ENCODE assay signal across 26 mouse cellular contexts in the genomic region with DNA sequence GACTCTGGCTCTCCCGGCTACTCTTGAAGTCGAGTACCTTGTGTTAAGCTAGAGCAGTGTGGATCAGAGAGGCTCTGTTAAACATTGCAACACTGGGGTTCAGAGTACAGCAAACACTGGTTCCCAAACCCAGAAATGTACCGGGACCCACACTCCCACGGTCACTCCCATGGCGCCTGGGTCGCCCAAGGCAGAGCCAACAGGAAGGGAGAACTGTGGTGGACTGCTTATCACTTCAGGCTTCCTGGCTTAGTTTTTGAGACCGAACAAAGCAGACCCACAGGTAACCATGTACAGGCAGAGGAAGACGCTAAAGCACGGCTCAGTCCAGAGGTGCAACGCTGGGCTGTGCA.
DNase-seq lines count a peak whose midpoint lies in the region; ATAC-seq lines count a peak whose summit lies in the region.
"Had no signal": no experiment of that assay in that cellular context is flagged by ENCODE, and none has a peak within 500 bp of the region (broad histone marks: within the 10 kb centered on the region; RNA-seq: fewer than 3 reads in every experiment).

No protein-coding gene starts in this region.

- WGBS in liver, embryonic 12.5 days (ENCODE audit: insufficient replicate concordance): 50% methylated on average over 10 of the region's 10 CpGs
- 60% methylated on average over 10 of the region's 10 CpGs for whole genome bisulfite sequencing in lung, embryonic 15.5 days

- no peaks in the 10 kb centered on the region for H3K9me3 ChIP-seq in liver, embryonic 12.5 days (replicated peaks)
- H3K9me3 ChIP-seq in lung, embryonic 15.5 days: no peaks in the 10 kb centered on the region
- H3K9me3 ChIP-seq: embryonic facial prominence, embryonic 12.5 days; hindbrain, embryonic 15.5 days; intestine, embryonic 15.5 days; kidney, embryonic 15.5 days; limb, embryonic 13.5 days; megakaryocyte, embryonic 14.5 days; neural tube, embryonic 12.5 days had no signal

- H3K27ac ChIP-seq in liver, embryonic 12.5 days: no peak overlapping the region
- H3K27ac ChIP-seq in lung, embryonic 15.5 days: peak overlapping the region; percentile 69
- H3K27ac ChIP-seq: embryonic facial prominence, embryonic 12.5 days; hindbrain, embryonic 15.5 days; intestine, embryonic 15.5 days; kidney, embryonic 15.5 days; limb, embryonic 13.5 days; neural tube, embryonic 12.5 days had no signal

- no peaks in the 10 kb centered on the region for H3K27me3 ChIP-seq in liver, embryonic 12.5 days (replicated peaks)
- no peaks in the 10 kb centered on the region for H3K27me3 ChIP-seq in lung, embryonic 15.5 days
- H3K27me3 ChIP-seq: embryonic facial prominence, embryonic 12.5 days; hindbrain, embryonic 15.5 days; intestine, embryonic 15.5 days; kidney, embryonic 15.5 days; megakaryocyte, embryonic 14.5 days; neural tube, embryonic 12.5 days had no signal

- H3K9ac ChIP-seq in liver, embryonic 12.5 days: no peak overlapping the region
- no peak overlapping the region for H3K9ac ChIP-seq in lung, embryonic 15.5 days
- H3K9ac ChIP-seq: embryonic facial prominence, embryonic 12.5 days; forebrain, postnatal 0 days; hindbrain, embryonic 15.5 days; intestine, embryonic 15.5 days; kidney, embryonic 15.5 days; limb, embryonic 13.5 days; neural tube, embryonic 12.5 days had no signal

- no peak overlapping the region for H3K4me2 ChIP-seq in liver, embryonic 12.5 days
- no peak overlapping the region for H3K4me2 ChIP-seq in lung, embryonic 15.5 days
- H3K4me2 ChIP-seq: embryonic facial prominence, embryonic 12.5 days; hindbrain, embryonic 15.5 days; intestine, embryonic 15.5 days; kidney, embryonic 15.5 days; limb, embryonic 13.5 days; neural tube, embryonic 12.5 days had no signal

- no peaks in the 10 kb centered on the region for H3K36me3 ChIP-seq in liver, embryonic 12.5 days
- no peaks in the 10 kb centered on the region for H3K36me3 ChIP-seq in lung, embryonic 15.5 days
- H3K36me3 ChIP-seq: embryonic facial prominence, embryonic 12.5 days; hindbrain, embryonic 15.5 days; intestine, embryonic 15.5 days; kidney, embryonic 15.5 days; limb, embryonic 13.5 days; neural tube, embryonic 12.5 days had no signal

- no peak overlapping the region for H3K4me3 ChIP-seq in liver, embryonic 12.5 days
- H3K4me3 ChIP-seq in lung, embryonic 15.5 days: no peak overlapping the region
- H3K4me3 ChIP-seq: embryonic facial prominence, embryonic 12.5 days; hindbrain, embryonic 15.5 days; intestine, embryonic 15.5 days; kidney, embryonic 15.5 days; limb, embryonic 13.5 days; megakaryocyte, embryonic 14.5 days; neural tube, embryonic 12.5 days had no signal

- peak; percentile 76 for ATAC-seq in liver, embryonic 12.5 days
- peak; percentile 13; the same call in 1 of the 2 replicates for ATAC-seq in lung, embryonic 15.5 days (ENCODE audit: borderline replicate concordance, extremely low read depth, low FRiP score, low TSS enrichment)
- ATAC-seq: forebrain, postnatal 0 days; intestine, embryonic 15.5 days; Patski had no signal

- no peaks in the 10 kb centered on the region for H3K4me1 ChIP-seq in liver, embryonic 12.5 days
- H3K4me1 ChIP-seq in lung, embryonic 15.5 days: peaks cover 12% of the 10 kb centered on the region; the same call in 1 of the 2 replicates
- H3K4me1 ChIP-seq: embryonic facial prominence, embryonic 12.5 days; hindbrain, embryonic 15.5 days; intestine, embryonic 15.5 days; kidney, embryonic 15.5 days; neural tube, embryonic 12.5 days had no signal

- peak; percentile 29 to 37 for DNase-seq in lung, adult 18-20 months
- no peak for DNase-seq in lung, postnatal 10 days
- peak; percentile 16 to 34 for DNase-seq in lung, postnatal 4 days
- no peak for DNase-seq in MN1 (ENCODE audit: low spot score)
- DNase-seq in spleen, postnatal 10 days (ENCODE audit: low spot score in 2 of 2): no peak
- no peak for DNase-seq in spleen, postnatal 36 days (ENCODE audit: low spot score in 2 of 2)
- DNase-seq: adrenal gland, postnatal 36 days; cerebellum, postnatal 10 days; forebrain, postnatal 0 days; gastrocnemius, postnatal 36 days; kidney, postnatal 36 days; layer of hippocampus, postnatal 36 days; midbrain, embryonic 14.5 days; right cerebral cortex, postnatal 4 days; thymus, adult 2 months; thymus, postnatal 4 days had no signal

Comparison
In these comparisons a context has a peak if more than half of its experiments do, and no peak if none do; other contexts are left out.
1. DNase-seq: peak in lung, adult 18-20 months (2 of 2) and lung, postnatal 4 days (2 of 2); none in lung, postnatal 10 days (single experiment), MN1 (single experiment), spleen, postnatal 10 days (0 of 2) and spleen, postnatal 36 days (0 of 2).